Mouse (Mus musculus) embryonic fibroblast, embryonic 13.5 days (primary cell): ENCODE results near the gene Grk4. TPM values are rescaled to one million over a fixed set of nuclear protein-coding genes. Genes with fewer than 3 reads are reported as not detected.
A peak's percentile ranks its signal among the peaks of the same experiment; 100 is the strongest.

ENCODE experiments used
- H3K27ac ChIP-seq: 2 replicates; pipeline ENCODE4 v1.5.1; 2012; ENCODE audit warnings: low read length, control low read depth, inconsistent platforms; ENCODE audit not compliant: insufficient read depth
- H3K4me1 ChIP-seq: 2 replicates; pipeline ENCODE4 v1.6.1; 2011; ENCODE audit warnings: low read length; ENCODE audit not compliant: control insufficient read depth, insufficient read depth
- H3K4me3 ChIP-seq: 2 replicates; pipeline ENCODE4 v1.5.1; 2011; ENCODE audit warnings: mild to moderate bottlenecking, control low read depth, low read length; ENCODE audit not compliant: insufficient read depth
- CTCF ChIP-seq: IDR thresholded peaks from 2 replicates; pipeline ENCODE4 v1.5.1; 2011; ENCODE audit warnings: mild to moderate bottlenecking, control low read depth, low read length, moderate library complexity, borderline replicate concordance; ENCODE audit not compliant: insufficient read depth
- POLR2A ChIP-seq: IDR thresholded peaks from 2 replicates; pipeline ENCODE4 v1.6.1; 2011; ENCODE audit warnings: low read depth, mild to moderate bottlenecking, control low read depth, low read length, moderate library complexity
- polyA plus RNA-seq: library from polyadenylated mRNA; stranded (reverse); fragments of >200 nt; gene quantifications from 2 replicates; pipeline ENCODE4 v1.2.4, GENCODE M21; 2011; ENCODE audit warnings: low read depth; ENCODE audit not compliant: missing spikeins, insufficient read length

The Grk4 gene
- polyA plus RNA-seq, result 3.3 and 4.0 TPM in 2 replicates

DNA sequence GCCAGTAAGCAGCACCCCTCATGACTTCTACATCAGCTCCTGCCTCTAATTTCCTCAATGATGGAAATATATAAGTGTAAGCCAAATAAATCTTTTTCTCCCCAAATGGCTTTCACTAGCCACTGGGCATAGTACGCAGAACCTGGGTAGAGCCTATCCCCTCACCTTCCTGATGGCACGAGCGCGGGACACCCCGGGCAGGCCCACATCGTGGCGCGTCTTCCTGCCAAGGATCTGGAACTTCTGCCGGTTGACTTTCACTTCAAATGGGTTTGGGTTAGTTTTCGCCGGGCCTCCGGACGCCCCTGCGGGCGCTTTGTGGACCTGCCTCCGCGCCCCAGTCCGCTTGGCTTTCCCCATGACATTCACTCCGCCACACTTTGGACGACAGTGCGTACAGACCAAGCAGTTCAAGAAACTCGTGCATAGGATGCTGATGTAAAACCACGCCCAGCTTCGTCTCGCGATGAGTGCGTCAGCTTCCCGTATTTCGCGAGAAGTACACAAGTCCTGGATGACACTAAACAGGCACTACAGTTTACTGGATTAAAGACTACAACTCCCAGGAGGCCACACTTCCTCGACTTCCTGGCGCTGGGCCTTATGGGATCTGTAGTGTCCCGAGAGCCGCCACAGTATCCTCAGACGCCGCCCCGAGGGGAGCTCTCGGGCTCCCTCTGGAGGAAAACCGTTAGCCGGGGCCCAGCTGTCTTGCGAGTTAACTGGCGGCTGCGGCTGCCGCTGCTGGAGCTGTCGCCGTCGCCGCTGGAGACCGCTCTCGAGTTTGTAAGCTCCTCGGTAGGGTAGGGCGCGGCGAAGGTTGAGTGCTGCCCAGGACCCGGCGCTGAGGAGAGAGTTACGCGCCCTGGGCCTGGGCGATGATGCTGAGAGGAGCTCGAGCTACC is at the start of gene Grk4, which contains the start of gene Nop14:
Grk4 (plus strand) TSS at position 694 of the 905 bp plus-strand sequence.
Nop14 (minus strand) TSS at position 463 of the 905 bp plus-strand sequence.
- Histone ChIP-seq H3K4me3 (peak within 1 kb of the TSS; percentile 83), H3K4me1 (peaks cover 6% of the 10 kb centered on the region), H3K27ac (peak within 1 kb of the TSS; percentile 80)
- TF ChIP-seq CTCF (peak; percentile 31; the same call in 1 of the 2 replicates), POLR2A (peak; percentile 99)

DNA sequence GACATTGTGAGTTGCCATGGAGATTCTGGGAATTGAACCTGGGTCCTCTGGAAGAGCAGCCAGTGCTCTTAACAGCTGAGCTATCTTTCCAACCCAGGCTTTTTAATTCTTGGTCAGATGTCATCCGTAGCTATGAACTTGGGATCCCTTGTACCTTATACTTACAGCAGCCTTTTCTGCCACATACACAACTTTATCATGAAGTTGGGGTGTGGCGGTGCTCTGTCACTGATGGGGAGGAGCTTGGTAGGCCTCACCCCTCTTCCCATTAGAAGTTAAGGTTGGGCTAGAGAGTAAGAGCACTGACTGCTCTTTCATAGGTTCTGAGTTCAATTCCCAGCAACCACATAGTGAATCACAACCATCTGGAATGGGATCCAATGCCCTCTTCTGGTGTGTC is 27.2 kb upstream of the Grk4 start:
- H3K4me3 ChIP-seq, result no peak overlapping the region
- TF ChIP-seq POLR2A, result no peak
- TF ChIP-seq CTCF, result no peak
- no peak overlapping the region for H3K27ac ChIP-seq
- no peaks in the 10 kb centered on the region for H3K4me1 ChIP-seq

DNA sequence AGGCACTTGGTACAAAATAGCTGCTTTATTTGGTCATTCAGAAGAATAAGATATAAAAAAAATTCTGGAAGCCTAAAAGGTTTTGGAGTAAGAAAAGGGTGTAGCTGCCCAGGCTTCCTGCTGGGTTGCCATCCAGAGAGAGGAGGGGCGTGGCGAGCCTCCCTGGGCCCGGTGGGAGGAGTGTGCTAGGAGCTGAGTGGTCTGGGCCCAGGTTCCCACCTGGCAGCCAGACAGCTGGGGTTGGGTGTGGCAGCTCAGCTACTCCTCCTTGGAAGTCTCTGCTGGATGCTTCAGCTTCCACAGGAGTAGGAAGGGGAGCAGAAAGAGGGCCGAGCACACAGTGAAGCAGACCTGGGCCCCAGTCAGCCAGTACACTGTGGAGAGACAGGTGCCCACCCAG is 26.5 kb upstream of the Grk4 start:
- no peak overlapping the region for H3K27ac ChIP-seq
- H3K4me3 ChIP-seq, result no peak overlapping the region
- TF ChIP-seq POLR2A, result no peak
- no peak for TF ChIP-seq CTCF
- H3K4me1 ChIP-seq, result no peaks in the 10 kb centered on the region

DNA sequence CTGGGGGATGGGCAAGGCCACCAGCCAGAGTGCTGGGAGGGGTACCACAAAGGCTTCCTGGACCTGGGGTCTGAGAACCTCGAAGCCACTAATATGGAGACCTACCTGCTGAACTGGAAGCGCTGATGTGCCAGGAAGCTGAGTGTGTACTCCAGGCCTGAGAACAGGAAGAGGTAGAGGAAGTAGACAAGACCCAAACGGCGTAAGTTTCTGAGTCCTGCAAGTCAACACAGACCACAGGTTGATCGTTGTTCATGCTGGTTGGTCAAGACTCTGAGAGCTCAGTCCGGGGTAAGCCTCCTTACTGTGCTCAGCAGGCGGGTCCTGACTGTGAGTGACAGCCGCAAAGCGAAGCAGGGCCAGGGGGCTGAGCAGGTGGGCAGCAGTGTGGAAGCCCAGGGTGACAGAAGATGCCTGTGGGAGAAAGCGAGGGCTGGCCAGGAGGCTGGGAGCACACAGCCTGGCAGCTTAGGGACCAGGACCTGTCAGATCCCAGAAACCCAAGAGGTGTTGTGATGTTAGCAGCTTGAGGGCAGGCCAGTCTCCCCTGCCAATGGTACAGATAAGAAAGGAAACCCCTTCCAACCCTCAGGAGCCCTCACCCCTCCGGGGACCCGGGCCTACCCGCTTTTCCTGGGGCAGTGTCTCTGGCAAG is 25.3 kb upstream of the Grk4 start:
- no peak overlapping the region for H3K27ac ChIP-seq
- TF ChIP-seq POLR2A (no peak), CTCF (no peak)
- H3K4me3 ChIP-seq, result no peak overlapping the region
- H3K4me1 ChIP-seq, result no peaks in the 10 kb centered on the region

DNA sequence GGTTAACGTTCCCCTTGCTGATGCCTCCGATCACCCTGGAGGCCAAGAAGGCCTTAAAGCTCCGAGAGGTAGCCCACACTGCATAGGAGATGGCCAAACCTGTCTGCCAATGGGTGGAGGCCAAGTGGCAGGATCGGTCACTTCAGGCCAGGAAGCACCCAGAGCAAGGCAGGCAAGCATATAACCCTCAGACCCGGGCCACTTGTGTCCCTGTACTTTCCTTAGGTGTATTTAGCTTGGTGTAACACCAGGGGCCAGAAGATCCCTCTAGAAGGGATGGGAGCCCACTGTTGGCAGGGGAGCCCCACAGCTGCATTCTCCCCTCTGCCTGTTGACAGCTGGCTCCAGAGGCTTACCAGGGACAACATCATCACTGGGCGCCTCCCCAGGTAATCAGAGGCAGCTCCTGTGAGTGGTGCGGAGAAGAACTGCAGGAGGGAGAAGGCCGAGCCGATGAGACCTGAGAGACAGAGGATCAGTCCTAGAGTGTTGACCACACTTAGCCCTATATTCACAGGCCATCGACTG is 24.4 kb upstream of the Grk4 start:
- TF ChIP-seq POLR2A, result no peak
- no peak for TF ChIP-seq CTCF
- Histone ChIP-seq H3K4me3 (peak overlapping the region; percentile 54), H3K4me1 (no peaks in the 10 kb centered on the region), H3K27ac (no peak overlapping the region)

DNA sequence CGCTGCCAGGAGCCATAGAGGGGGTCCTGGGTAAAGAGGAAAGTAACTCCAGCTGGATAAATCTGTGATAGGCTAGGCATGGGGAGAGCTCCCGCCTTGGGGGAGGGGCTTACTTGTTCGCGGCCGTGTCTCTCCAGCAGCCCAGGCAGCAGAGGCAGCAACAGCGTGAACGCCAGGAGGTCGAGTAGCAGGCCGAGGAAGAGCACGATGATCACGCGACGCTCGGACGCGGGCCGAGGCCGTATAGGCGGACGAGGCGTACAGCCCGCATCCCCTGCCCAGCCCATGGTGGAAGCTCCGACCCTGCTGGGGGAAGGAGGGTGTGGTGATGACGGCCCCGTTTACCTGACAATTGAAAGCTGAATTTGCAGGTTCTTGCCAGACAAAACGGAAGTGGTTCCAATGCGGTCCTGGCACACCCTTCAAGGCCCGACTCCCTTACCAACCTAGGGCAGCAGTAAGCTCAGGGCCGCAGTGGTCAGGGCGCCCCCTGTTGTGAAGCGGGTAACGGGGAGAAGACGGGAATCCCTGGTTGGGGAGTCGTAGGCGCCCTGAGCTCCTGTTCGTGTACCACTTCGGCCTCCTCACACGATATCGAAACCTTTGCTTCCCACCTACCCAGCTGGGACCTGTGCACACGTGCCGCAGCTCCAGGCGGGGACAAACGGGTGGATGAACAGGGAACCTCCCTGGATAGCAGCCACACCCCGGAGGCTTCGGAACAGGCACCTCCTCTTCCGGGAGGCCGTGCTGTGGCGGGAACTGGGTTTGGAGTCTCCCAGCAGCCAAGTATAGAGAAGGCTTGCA is 23.5 kb upstream of the Grk4 start, which contains the start of gene Mfsd10:
Mfsd10 (minus strand) TSS at position 732 of the 807 bp plus-strand sequence.
- Histone ChIP-seq H3K4me1 (no peaks in the 10 kb centered on the region), H3K27ac (peak within 1 kb of the TSS; percentile 74), H3K4me3 (peak within 1 kb of the TSS; percentile 54)
- TF ChIP-seq POLR2A, result peak; percentile 97
- TF ChIP-seq CTCF, result peak; percentile 60; the same call in 1 of the 2 replicates

DNA sequence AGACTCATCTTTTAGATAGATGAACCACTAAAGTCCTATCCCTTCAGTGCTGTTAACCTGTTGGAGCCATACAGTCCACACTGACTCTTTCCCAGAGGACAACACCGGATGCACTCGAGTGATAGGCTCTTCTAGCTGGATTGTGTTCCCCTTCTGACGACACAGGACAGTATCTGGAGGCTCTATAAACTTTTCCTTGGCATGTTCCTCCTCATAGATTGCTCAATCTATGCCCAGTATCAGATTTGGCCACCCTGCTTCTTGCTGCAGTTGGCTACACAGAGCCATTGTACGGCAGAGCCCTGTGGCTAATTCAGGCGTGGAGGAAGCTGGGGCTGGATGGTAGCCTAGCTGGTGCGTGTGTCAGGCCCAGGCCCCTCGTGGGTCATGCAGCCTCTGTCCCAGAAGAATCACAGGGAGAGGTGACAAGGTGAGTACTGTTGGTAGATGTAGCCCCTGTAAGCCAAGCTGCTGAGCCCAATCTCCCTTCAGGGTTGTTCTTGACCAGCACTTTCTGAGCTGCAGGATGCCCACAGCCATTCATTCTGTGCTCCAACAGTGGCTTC is 22.5 kb upstream of the Grk4 start:
- TF ChIP-seq CTCF (no peak), POLR2A (no peak)
- Histone ChIP-seq H3K27ac (no peak overlapping the region), H3K4me1 (no peaks in the 10 kb centered on the region), H3K4me3 (no peak overlapping the region)

DNA sequence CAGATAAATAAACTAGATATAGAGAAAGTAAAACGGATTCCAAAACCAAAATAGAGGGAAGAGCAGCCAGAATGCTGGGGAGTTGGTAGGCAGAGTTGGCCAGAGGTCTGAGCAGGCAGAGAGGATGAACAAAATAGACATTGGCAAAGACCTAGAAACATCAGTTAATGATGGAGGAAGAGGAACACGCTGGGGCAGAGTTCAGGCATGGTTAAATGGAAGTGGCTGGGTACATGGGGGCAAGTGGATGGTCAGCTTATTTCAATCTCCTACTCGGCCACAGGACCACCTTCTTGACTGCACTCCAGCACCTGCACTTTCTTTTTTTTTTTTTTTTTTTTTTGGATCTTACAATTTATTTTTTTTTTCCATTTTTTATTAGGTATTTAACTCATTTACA is 18.2 kb upstream of the Grk4 start:
- Histone ChIP-seq H3K4me1 (peaks cover 9% of the 10 kb centered on the region; the same call in 1 of the 2 replicates), H3K27ac (no peak overlapping the region), H3K4me3 (no peak overlapping the region)
- TF ChIP-seq CTCF (no peak), POLR2A (no peak)

DNA sequence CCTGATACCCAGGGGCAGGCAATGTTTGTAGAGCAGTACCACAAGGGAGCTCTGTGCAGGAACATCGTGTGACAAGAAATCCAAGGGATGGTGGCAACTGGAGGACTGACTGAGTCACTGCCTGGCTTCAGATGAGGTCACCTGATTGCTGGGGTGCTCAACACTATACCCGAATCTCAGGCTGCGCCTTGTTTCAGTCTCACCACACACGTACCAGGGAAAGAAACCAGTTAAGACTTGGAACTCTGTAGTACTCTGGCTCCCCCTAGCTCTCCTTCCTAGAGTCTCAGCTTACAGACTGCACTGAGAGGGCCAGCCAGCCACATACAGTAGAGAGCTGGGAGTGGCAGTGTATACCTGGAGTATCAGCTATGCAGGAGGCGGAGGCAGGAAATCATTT is 17.2 kb upstream of the Grk4 start:
- TF ChIP-seq POLR2A, result no peak
- no peak for TF ChIP-seq CTCF
- H3K4me1 ChIP-seq, result peaks cover 9% of the 10 kb centered on the region; the same call in 1 of the 2 replicates
- no peak overlapping the region for H3K4me3 ChIP-seq
- no peak overlapping the region for H3K27ac ChIP-seq
